Mouse (Mus musculus) neural tube, embryonic 10.5 days (tissue): Measurements from ENCODE around the gene Cidec.
A peak's percentile ranks its signal among the peaks of the same experiment; 100 is the strongest.

Experiments used
- DNase-seq: peaks from one replicate; pipeline ENCODE4 v3.0.0-alpha.2; 2017; ENCODE audit warnings: low spot score; ENCODE audit errors: extremely low spot score

The Cidec gene

DNA sequence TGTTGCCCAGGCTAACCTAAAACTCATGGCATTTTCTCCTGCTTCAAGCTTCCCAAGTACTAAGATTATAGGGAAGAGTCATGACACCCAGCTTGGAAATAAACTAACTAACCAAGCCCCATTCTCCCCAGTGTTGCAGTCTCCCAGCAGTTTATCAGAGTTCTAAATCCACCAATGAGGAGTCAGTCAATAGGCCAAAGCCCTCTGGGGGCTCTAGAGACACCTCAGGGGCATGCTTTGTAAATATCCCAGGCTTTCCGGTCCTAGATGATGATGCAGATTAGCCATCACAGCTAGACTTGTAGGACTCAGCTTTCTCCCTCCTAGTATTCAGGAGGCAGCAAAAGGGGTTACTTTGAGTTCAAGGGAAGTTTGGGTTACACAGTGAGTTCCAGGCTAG is 25.6 kb downstream of the Cidec start:
- no peak for DNase-seq

- DNase-seq = no peak
Observed at GRCm38 (mm10) chr6:113406683-113407082, 28.9 kb downstream of the Cidec start.

- no peak for DNase-seq
Observed at GRCm38 (mm10) chr6:113405483-113405882, 30.1 kb downstream of the Cidec start.

- DNase-seq = no peak
Observed at GRCm38 (mm10) chr6:113404649-113405448, 30.7 kb downstream of the Cidec start.

DNA sequence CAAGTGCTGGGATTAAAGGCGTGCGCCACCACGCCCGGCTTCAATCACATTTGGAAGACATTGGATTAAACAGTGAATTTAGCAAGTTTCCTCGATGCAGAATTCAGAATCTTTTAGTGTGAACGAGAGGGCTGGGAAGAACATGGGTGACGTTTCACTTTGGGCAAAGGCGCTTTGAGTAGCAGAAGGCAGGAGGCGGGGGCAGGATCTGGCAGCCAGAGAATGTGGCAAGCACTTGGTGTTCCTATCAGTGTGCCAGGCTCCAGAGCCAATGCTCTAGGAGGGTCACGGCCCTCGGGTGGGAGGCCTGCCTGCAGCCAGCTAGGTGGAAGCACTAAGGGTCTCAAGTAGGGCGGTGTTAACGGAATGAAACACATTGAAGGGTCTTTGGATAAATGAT is 33.5 kb downstream of the Cidec start:
- no peak for DNase-seq

- no peak for DNase-seq
Observed at GRCm38 (mm10) chr6:113396270-113397030, 39.1 kb downstream of the Cidec start.

DNA sequence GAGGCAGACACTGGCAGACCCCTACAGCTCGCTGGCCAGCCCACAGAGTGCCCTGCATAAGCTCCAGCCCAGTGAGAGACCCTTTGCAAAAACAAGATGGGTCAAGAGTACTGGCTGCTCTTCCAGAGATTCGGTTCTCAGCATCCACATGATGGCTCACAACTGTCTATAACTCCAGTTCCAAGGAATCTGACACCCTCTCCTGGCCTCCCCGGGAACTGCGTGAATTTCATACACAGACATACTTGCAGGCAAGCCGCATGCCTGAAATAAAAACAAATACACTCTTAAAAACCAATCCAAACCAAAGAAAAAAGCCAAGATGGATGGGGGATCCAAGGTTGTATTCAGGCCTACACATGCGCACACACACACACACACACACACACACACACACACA is 40.1 kb downstream of the Cidec start:
- DNase-seq = no peak

- DNase-seq = no peak
Observed at GRCm38 (mm10) chr6:113394811-113395210, 40.7 kb downstream of the Cidec start.

DNA sequence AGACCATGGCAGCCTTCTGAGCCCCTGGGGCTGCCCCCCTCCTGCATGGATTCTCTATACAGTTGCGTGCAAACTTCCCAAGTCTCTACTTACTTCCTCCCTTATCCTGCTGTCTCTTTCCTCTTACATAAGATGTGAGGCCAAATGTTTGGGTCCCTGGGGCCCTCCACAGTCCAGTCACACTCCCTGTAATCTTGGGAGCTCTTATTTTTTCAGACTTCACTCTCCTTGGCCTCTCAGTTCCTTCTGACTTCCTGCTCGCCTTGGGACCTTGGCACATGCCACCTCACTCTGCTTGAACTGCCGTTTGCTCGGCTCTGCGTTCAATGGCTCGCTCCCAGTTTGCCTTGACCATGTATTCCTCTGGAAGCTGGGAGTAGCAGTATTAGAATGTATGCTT is 41.6 kb downstream of the Cidec start:
- DNase-seq = no peak

DNA sequence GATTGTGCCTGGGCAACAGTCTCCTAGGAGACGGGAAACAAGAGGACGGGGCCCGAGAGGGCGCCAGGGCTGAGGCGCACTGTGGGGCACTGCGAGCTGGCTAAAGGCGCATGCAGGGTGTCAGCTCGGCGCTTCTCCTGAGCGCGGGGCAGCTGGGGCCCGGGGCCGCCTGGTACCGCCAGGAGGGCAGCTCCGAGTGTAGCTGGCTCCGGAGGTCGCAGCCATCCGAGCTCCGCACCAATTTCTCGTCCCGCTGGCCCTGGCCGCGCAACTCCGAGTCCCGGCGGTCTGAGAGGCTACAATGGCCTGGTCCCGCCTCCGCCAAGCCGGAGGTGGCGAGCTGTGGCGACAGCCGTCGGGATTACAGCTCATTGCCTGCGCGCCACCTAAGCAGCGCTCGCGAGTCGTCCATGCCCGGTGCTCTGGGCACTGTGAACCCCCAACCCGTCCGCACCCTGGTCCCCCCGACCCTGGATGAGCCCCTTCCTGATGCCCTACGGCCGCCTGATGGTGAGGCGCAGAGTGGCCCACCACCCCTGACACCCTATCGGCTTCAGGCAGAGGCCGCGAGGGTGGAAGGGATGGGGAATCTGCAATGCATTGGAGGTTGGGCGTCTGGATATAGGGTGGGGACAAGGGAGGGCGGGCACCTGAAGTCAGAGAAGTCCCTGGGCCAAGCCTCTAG is 43.0 kb downstream of the Cidec start:
- peak; percentile 80 for DNase-seq

- no peak for DNase-seq
Observed at GRCm38 (mm10) chr6:113392015-113392386, 43.6 kb downstream of the Cidec start.

- DNase-seq = no peak
Observed at GRCm38 (mm10) chr6:113390715-113391114, 44.8 kb downstream of the Cidec start.

DNA sequence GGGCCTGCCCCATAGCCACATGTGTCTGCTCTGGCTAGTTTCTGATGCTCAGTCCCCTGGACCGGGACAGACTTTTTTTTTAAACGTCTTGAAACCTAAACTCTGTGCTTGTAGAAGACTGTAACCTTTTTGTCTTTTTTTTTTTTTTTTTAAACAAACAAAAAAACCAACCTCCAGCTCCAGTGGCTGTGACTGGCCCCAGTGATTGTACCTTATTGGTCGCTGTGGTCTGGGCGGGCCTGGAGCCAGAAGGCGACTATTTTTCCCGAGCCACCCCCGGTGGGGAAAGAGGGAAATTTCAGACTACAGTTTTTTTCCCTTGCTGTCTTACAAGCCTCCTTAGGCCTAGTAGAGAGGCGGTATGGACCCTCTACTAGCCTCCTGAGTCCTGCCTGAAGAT is 46.6 kb downstream of the Cidec start, which contains the start of gene Ttll3:
Gene Ttll3 (plus strand): TSS at position 301 of the 400 bp plus-strand sequence.
- no peak for DNase-seq

DNA sequence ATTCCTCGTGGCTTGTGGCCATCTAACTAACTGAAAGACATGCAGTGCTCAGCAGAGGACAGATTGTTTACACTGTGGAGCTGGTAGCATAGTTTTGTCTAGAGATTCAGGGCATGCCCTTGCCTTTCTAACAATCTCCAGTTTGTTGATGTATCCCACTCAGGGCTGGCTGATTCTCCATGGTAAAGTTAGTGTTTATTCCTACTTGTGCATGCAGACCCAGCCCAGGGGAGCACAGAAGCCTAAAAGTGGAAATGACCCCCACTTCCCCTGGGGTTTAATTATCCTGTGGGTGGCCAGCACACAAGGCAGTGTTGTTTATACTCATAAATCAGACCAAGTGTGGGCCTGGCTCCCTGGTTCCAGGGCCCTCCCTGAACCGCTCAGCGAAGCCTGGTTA is 49.5 kb downstream of the Cidec start:
- DNase-seq = no peak

- DNase-seq = no peak
Observed at GRCm38 (mm10) chr6:113385160-113385714, 50.3 kb downstream of the Cidec start.

- no peak for DNase-seq
Observed at GRCm38 (mm10) chr6:113384351-113384927, 51.1 kb downstream of the Cidec start.

DNA sequence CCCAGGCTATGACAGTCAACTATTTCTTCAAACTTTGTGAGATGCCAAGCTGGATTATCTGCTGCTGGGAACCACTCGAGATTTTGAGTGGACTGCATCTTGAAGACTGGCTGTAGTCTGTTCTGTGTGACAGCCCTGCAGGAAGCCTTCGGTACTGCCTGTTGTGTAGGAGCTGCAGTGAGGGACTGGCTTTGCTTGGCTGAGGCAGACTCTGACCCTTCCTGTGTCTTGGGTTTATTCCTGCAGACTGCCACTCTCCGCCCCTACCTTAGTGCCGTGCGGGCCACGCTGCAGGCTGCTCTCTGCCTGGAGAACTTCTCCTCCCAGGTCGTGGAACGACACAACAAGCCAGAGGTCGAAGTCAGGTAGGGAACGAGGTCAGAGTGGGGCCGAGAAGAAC is 55.1 kb downstream of the Cidec start:
- no peak for DNase-seq

DNA sequence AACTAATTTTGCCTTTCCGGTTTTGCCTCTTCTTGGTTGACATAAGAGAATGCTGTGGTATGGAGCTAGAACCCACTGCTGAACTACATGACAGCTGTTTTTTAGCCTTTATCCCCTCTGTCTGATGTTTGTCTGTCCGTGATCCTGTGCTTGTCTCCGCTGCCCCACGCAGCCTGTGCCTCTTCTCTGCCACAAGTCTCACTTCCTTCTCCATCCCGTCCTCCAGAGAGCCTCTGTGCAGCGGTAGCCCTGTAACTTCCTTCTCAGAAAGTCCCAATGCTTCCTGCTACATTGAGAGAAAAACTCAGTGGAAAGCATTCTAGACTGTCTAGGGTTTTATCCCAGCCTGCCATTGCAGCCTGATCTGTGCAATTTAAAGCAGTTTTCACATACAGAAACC is 56.3 kb downstream of the Cidec start:
- DNase-seq = no peak

DNA sequence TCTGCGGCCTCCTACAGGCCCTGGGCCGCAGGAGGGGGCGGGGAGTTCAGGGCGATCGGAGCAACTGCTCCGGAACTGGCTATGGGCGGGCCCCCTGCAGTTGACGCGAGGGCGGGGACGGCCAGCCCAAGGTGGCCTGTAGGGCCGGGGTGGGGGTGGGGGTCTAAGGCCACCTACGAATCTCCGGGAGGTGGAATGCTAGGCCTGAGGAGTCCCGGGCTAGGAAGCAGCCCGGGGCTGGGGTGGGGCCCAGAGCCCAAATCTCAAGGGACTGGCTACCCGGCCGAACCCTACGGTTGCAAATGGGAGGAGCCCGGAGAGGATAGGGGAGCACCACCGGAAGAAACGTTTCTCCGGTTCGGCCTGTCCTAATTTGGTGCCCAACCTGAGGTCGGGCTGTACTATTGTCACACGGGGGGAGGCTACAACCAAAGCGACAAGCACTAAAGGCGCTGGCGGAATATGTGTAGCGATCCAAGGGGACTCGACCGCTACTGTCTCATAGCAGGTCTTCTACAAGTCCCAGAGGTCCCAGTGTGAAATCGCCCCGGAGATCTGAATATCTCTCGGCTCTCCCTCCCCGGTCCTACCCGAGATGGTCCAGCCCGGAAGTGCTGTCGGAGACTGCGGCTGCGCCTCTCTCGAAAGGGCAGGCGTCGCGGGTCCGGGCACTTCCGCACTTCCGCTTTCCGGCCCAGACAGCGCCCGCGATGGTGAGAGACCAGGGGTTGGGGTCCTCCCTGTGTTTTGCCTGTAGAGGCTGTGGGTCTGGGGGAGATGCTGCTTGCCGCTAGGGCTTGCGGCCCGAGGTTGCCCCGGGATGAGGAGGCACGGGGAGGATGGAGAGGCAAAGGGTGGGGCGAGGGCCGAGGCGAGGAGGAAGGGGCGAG is 57.8 kb downstream of the Cidec start, which contains the start of the genes Tada3 and Arpc4:
Gene Tada3 (minus strand): TSS at position 388 of the 890 bp plus-strand sequence.
Gene Arpc4 (plus strand): TSS at position 620 of the 890 bp plus-strand sequence.
- DNase-seq = peak; percentile 95

GRCm38 (mm10) chr6:113377172-113377495 is 58.4 kb downstream of the Cidec start:
- DNase-seq = no peak
